Mouse (Mus musculus) lung, embryonic 16.5 days (tissue): Measurements from ENCODE around the gene Ints6. TPM values are rescaled to one million over a fixed set of nuclear protein-coding genes. Genes with fewer than 3 reads are reported as not detected.
"Not testable (repeated sequence)": the region's sequence is repeated elsewhere in the genome, so short reads cannot be mapped to it uniquely, and the experiment has no call there.

ENCODE experiments used
- ATAC-seq: fragments of 200-750 bp; cut with Nextera tagmentation; 2 replicates; pipeline ENCODE4 v1.8.0; 2017; ENCODE audit warnings: low read depth, mild to moderate bottlenecking, moderate library complexity
- H3K27ac ChIP-seq: fragments of 300-500 bp; sonication (generic); 2 replicates; pipeline ENCODE4 v1.5.1; 2014; ENCODE audit warnings: mild to moderate bottlenecking, control low read depth, low read length
- H3K27me3 ChIP-seq: fragments of 300-500 bp; sonication (generic); 2 replicates; pipeline ENCODE4 v1.6.1; 2014; ENCODE audit warnings: low read depth, low read length, mixed read lengths; ENCODE audit not compliant: control insufficient read depth, insufficient read depth
- H3K36me3 ChIP-seq: fragments of 300-500 bp; sonication (generic); 2 replicates; pipeline ENCODE4 v1.6.1; 2014; ENCODE audit warnings: low read length; ENCODE audit not compliant: control insufficient read depth, insufficient read depth
- H3K4me1 ChIP-seq: fragments of 300-500 bp; sonication (generic); replicated peaks from 2 replicates; pipeline ENCODE4 v1.6.1; 2014; ENCODE audit warnings: low read length, mixed read lengths; ENCODE audit not compliant: control insufficient read depth, insufficient read depth
- H3K4me2 ChIP-seq: fragments of 300-500 bp; sonication (generic); 2 replicates; pipeline ENCODE4 v1.6.1; 2014; ENCODE audit warnings: low read depth, low read length, control low read depth
- H3K4me3 ChIP-seq: fragments of 300-500 bp; sonication (generic); 2 replicates; pipeline ENCODE4 v1.5.1; 2014; ENCODE audit warnings: mild to moderate bottlenecking, low read length, control low read depth
- H3K9ac ChIP-seq: fragments of 300-500 bp; sonication (generic); 2 replicates; pipeline ENCODE4 v1.6.1; 2014; ENCODE audit warnings: low read length, control low read depth
- H3K9me3 ChIP-seq: fragments of 300-500 bp; sonication (generic); 2 replicates; pipeline ENCODE4 v1.6.1; 2016; ENCODE audit warnings: low read length; ENCODE audit not compliant: control insufficient read depth
- WGBS: fragments of 180-500 bp; shearing (Covaris S2); extraction: QIAGEN DNeasy Blood & Tissue Kit; methylation state at CpG from one replicate; pipeline ENCODE4 v1.1.7; 2014; 5-methylcytosine and 5-hydroxymethylcytosine counted together
- polyA plus RNA-seq: library from polyadenylated mRNA; unstranded; fragments of >200 nt; fragmentation: Nextera tagmentation; extraction: Ambion mirVana; gene quantifications from 2 replicates; pipeline ENCODE4 v1.2.1, GENCODE M21; 2015

Gene Ints6
- polyA plus RNA-seq, 1 experiment from 2014 or later: 19.8 TPM

DNA sequence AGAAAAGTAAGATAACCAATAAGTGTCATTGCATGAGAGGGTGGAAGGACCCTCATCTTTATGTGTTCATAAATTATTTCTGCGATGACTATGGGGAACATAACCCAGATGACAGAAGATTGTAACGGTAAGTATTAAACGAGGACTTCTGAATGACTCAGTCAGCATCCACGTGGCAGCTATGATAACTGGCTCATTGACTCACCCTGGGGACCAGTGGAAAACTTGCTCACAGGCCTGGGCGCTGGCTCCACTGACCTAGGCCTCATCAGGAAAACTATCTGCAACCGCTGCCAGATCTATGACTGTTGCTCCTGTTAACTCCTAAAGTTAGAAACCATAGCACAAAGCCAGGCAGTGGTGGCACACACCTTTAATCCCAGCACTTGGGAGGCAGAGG lies 112.6 kb downstream of the Ints6 start:
- no peak overlapping the region for H3K27ac ChIP-seq
- H3K9ac ChIP-seq: no peak overlapping the region
- H3K4me2 ChIP-seq: no peak overlapping the region
- no peaks in the 10 kb centered on the region for H3K27me3 ChIP-seq
- no peak overlapping the region for H3K4me3 ChIP-seq
- no peaks in the 10 kb centered on the region for H3K4me1 ChIP-seq
- ATAC-seq: no peak
- 86% methylated on average over 6 of the region's 6 CpGs for WGBS
- no peaks in the 10 kb centered on the region for H3K36me3 ChIP-seq
- H3K9me3 ChIP-seq: no peaks in the 10 kb centered on the region

DNA sequence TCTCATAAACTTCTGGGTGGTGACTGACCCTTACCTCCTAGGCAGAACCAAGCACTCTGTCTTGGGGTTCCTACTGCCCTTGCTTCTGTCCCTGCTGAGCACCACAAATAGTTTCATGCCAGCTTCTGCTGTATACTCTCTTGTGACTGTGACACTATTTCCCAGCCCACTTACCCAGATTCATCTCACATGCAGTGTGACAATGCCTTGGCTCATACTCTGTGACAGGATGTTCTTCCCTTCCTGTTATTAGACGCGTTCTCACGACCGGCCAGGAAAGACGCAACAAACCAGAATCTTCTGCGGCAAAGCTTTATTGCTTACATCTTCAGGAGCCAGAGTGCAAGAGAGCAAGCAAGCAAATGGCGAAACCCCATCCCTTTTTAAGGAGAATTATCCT lies 118.6 kb downstream of the Ints6 start:
- not testable (repeated sequence) for H3K4me3 ChIP-seq, H3K9ac ChIP-seq, H3K27me3 ChIP-seq, H3K4me1 ChIP-seq, H3K9me3 ChIP-seq, H3K4me2 ChIP-seq, H3K36me3 ChIP-seq
- WGBS: 72% methylated on average over 6 of the region's 7 CpGs
- 0 out of 2 replicates have a peak overlapping the region, but pooled peaks have one; percentile 26 for H3K27ac ChIP-seq
- peak; percentile 65; the same call in 1 of the 2 replicates for ATAC-seq

DNA sequence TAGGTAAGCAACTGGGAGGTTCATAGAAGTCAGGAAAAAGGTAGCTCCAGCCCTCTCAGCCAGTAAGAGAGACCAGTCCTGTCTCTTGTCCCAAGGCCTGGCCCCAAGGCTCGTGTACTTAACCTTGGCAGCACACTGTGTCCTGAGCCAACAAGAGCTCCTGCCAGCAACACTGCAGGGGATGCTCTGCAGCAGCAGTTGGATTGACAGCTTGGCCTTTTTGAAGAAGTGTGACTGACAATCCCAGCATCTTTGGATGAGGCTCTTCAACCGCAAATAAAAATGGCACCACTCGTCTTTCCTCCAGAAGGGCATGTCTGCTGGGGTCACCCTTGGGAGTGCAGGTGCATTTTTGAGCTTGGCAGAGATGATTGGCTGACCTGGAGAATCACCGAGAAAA lies 120.6 kb downstream of the Ints6 start:
- no peaks in the 10 kb centered on the region for H3K9me3 ChIP-seq
- H3K4me3 ChIP-seq: no peak overlapping the region
- no peaks in the 10 kb centered on the region for H3K36me3 ChIP-seq
- no peak for ATAC-seq
- H3K4me1 ChIP-seq: no peaks in the 10 kb centered on the region
- no peak overlapping the region for H3K4me2 ChIP-seq
- no peak overlapping the region for H3K9ac ChIP-seq
- no peaks in the 10 kb centered on the region for H3K27me3 ChIP-seq
- 64% methylated on average over 4 of the region's 4 CpGs for WGBS
- no peak overlapping the region for H3K27ac ChIP-seq

- no peak for ATAC-seq
- no peaks in the 10 kb centered on the region for H3K36me3 ChIP-seq
- no peak overlapping the region for H3K9ac ChIP-seq
- no peak overlapping the region for H3K4me2 ChIP-seq
- no peaks in the 10 kb centered on the region for H3K4me1 ChIP-seq
- no peak overlapping the region for H3K4me3 ChIP-seq
- no peaks in the 10 kb centered on the region for H3K9me3 ChIP-seq
- no peak overlapping the region for H3K27ac ChIP-seq
- no peaks in the 10 kb centered on the region for H3K27me3 ChIP-seq
- WGBS: 76% methylated on average over 5 of the region's 5 CpGs
These were observed 121.4 kb downstream of the Ints6 start for GRCm38 (mm10) chr14:62639551-62639950.

- H3K4me3 ChIP-seq: no peak overlapping the region
- no peaks in the 10 kb centered on the region for H3K36me3 ChIP-seq
- no peak for ATAC-seq
- H3K27ac ChIP-seq: no peak overlapping the region
- H3K4me1 ChIP-seq: no peaks in the 10 kb centered on the region
- H3K9me3 ChIP-seq: no peaks in the 10 kb centered on the region
- 58% methylated on average over 6 of the region's 6 CpGs for WGBS
- H3K9ac ChIP-seq: no peak overlapping the region
- H3K4me2 ChIP-seq: no peak overlapping the region
- H3K27me3 ChIP-seq: no peaks in the 10 kb centered on the region
These were observed 121.9 kb downstream of the Ints6 start for GRCm38 (mm10) chr14:62639111-62639510.

- WGBS: 48% methylated on average over 6 of the region's 6 CpGs
These were observed 122.6 kb downstream of the Ints6 start for GRCm38 (mm10) chr14:62638345-62638702.

GRCm38 (mm10) chr14:62637436-62638344 lies 123.3 kb downstream of the Ints6 start:
- H3K4me2 ChIP-seq: no peak overlapping the region
- no peak overlapping the region for H3K4me3 ChIP-seq
- H3K27ac ChIP-seq: no peak overlapping the region
- no peak for ATAC-seq
- no peaks in the 10 kb centered on the region for H3K9me3 ChIP-seq
- H3K27me3 ChIP-seq: no peaks in the 10 kb centered on the region
- no peak overlapping the region for H3K9ac ChIP-seq
- H3K4me1 ChIP-seq: no peaks in the 10 kb centered on the region
- H3K36me3 ChIP-seq: no peaks in the 10 kb centered on the region
- 28% methylated on average over 9 of the region's 9 CpGs for WGBS

More at GRCm38 (mm10) chr14:62638345-62638702, 122.6 kb downstream of the Ints6 start:
- Histone ChIP-seq H3K4me1 (no peaks in the 10 kb centered on the region), H3K9ac (no peak overlapping the region), H3K27ac (no peak overlapping the region), H3K4me3 (no peak overlapping the region), H3K9me3 (no peaks in the 10 kb centered on the region), H3K36me3 (no peaks in the 10 kb centered on the region), H3K27me3 (no peaks in the 10 kb centered on the region), H3K4me2 (no peak overlapping the region)
- no peak for ATAC-seq

GRCm38 (mm10) chr14:62627951-62628350 lies 133.0 kb downstream of the Ints6 start:
- no peak for ATAC-seq
- Histone ChIP-seq H3K27ac (no peak overlapping the region), H3K4me2 (no peak overlapping the region), H3K9me3 (no peaks in the 10 kb centered on the region), H3K36me3 (no peaks in the 10 kb centered on the region), H3K4me1 (no peaks in the 10 kb centered on the region), H3K27me3 (no peaks in the 10 kb centered on the region), H3K9ac (no peak overlapping the region), H3K4me3 (no peak overlapping the region)
- 82% methylated on average over 5 of the region's 5 CpGs for WGBS
